Mouse (Mus musculus) bone marrow macrophage, adult 2 months (primary cell): ENCODE measurements at regions not wholly inside any gene's neighbourhood (a gene's known extent, or its start where the extent isn't known, plus 50 kb on each side); places are given as distances from the start of the nearest gene placed in this dataset.

ENCODE experiments used
- CTCF ChIP-seq: IDR thresholded peaks from 2 replicates; pipeline ENCODE4 v1.5.1; 2012; ENCODE audit warnings: low read depth, mild to moderate bottlenecking, low read length, moderate library complexity
- POLR2A ChIP-seq: IDR thresholded peaks from 2 replicates; pipeline ENCODE4 v1.6.1; 2012; ENCODE audit warnings: mild to moderate bottlenecking, low read depth, low read length, borderline replicate concordance

DNA sequence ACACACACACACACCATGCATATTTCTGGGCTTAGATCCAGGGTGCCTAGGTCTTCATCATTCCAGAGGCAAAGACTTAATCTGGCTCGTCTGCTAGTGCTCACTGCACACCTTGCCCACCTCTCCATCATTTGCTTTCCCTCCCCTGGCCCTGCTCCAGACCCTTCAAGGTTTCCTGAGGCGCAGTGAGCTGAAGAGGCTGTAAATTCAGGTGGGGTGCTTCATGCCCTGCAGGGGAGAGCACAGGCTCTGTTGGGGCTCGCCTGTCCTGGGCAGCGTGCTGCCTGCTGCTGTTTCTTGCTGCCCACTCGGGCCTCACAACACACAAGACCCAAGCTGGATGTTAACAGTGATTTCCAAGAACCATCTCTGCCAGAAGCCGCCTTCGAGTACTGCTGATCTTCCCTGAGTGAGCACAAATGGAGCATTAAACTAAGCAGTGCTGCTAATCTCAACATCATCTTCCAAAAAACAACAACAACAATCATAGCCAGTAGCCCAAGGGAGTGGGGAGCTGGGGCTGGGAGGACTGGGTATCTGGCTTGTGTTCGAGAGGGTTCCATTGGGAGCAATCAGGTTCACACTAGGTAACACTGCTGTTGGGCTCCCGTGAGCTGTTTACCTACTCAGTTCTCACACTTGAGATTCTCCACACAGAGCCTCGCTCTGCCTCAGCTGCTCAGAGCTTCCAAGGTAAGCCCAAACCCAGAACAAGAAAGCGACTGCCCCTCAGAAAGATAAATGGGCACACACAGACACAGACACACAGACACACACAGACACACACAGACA, 181.1 kb downstream of the Wdr11 start:
- no peak for TF ChIP-seq POLR2A
- TF ChIP-seq CTCF, result no peak
